Mouse (Mus musculus): ENCODE measurements around the gene Gm28230. TPM values are rescaled to one million over a fixed set of nuclear protein-coding genes. Genes with fewer than 3 reads are reported as not detected.

Gene Gm28230
- polyA plus RNA-seq, 1 experiment: not detected

DNA sequence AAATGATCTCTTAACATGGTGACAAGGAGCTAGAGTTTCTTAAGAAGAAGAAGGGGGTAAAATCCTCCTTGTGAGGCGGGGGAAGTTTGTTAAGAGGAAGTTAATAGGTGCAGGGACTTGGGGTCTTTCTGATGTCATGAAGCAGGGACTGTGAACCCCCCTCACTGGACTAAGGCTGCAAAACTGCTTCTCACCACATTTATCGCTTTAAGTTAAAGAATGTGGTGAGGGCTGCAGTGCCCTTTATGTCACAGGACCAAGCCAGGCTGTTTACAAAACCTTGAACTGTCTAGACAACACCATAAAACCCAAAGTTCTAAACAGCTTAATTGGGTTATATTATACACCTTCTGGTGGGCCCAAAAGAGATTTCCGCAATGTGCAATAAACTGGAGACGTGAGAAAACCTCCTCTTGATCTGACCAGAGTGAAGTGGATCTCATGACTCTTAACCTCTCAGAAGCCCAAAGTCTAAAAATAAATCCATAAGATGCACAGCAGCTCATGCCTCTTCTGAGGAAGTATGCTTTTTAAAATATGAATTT is 41.4 kb upstream of the Gm28230 start:
- no peaks in the 10 kb centered on the region for H3K79me3 ChIP-seq (ENCODE audit: low read depth)
- peaks cover 55% of the 10 kb centered on the region for H3K27me3 ChIP-seq (ENCODE audit: control insufficient read depth, insufficient read depth, insufficient read length)
- no peak overlapping the region for H3K4me3 ChIP-seq (ENCODE audit: insufficient read depth, poor library complexity, severe bottlenecking)
- H3K36me3 ChIP-seq (ENCODE audit: control insufficient read depth, insufficient read depth): no peaks in the 10 kb centered on the region
- H3ac ChIP-seq (ENCODE audit: control insufficient read depth, insufficient read length, low read depth): no peak overlapping the region
- TF ChIP-seq USF1 (IDR thresholded peaks at IDR 0.05; ENCODE audit: low read depth) (no peak), MYOG (IDR thresholded peaks at IDR 0.05; ENCODE audit: control insufficient read depth, extremely low read depth, insufficient read length) (no peak), MAX (IDR thresholded peaks at IDR 0.05) (no peak), FOSL1 (IDR thresholded peaks at IDR 0.05; ENCODE audit: insufficient read depth, low read length, poor library complexity, severe bottlenecking) (no peak)
- no peaks in the 10 kb centered on the region for H3K79me2 ChIP-seq (ENCODE audit: control insufficient read depth, insufficient read depth)

DNA sequence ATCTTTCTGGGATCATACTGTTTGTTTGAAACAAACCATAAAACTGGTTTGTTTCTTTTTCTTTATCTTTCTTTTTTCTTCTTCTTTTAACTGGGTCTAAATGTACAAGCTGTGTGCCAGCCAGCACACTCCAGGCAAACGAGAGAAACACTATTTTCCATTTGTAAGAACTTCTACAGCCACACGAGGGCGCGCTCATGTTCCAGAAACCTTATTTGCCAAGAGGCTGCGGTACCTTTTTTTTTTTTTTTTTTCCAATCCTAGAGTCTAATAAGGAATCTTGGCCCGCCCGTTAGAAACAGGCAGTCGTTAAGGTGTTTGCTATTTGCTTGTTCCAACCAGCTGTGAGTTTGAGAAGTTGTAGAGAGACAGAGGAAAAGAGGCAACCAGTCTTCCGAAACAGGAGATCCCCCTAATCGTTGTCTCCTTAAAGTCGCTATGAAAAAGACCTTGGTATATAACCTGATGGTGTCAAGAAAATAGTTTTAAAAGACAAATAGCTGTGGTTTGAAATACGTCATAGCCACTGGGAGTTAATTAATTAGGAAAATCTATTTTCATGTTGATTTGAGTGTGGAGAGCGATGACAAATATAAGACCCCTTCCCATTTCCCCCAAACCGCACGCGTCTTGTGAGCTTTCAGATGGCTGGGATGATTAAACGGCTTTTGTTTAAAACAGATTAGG is 40.1 kb upstream of the Gm28230 start:
- no peak overlapping the region for H3K4me3 ChIP-seq (ENCODE audit: insufficient read depth, poor library complexity, severe bottlenecking)
- H3K27me3 ChIP-seq (ENCODE audit: control insufficient read depth, insufficient read depth, insufficient read length): peaks cover 48% of the 10 kb centered on the region
- H3K79me2 ChIP-seq (ENCODE audit: control insufficient read depth, insufficient read depth): no peaks in the 10 kb centered on the region

DNA sequence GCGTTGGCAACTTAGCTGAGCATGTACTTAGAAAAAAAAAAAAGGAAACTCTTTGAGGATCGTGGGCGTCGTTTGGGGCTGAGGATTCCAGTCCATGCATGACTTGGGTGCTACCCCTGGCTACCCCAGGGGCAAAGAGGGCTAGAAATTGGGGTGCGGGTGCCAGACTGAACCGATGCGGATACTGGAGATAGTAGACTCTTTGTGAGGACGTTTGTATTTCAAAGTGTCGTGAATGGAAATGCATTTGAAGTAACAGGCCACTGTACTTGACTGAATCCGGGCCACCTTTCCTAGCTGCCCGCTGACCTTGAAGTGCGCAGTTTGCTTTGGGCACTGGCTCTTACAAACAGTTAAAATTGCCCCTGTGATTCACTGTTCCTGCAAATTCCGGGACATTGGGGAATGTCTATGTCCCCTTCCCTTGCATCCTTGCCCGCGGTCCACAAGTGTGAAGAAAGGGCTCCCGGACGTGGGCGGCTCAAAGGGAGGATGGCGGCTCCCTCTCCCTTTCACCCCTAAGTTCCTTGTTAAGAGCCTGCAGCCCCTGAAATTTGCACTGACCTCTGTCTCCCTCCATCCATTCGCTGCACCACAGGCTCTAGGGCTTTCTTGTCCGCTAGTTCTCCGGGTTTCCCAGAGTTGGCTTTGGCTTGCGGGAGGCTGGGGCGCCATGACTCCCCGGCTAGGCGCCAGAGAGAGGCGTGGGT is 39.4 kb upstream of the Gm28230 start:
- no peak overlapping the region for H3ac ChIP-seq (ENCODE audit: control insufficient read depth, insufficient read length, low read depth)
- TF ChIP-seq MYOD1 (IDR thresholded peaks at IDR 0.05; ENCODE audit: control insufficient read depth, insufficient read length, low read depth): no peak
- no peak for TF ChIP-seq USF1 (IDR thresholded peaks at IDR 0.05; ENCODE audit: low read depth)
- TF ChIP-seq MAX (IDR thresholded peaks at IDR 0.05): no peak
- no peak for TF ChIP-seq FOSL1 (IDR thresholded peaks at IDR 0.05; ENCODE audit: insufficient read depth, low read length, poor library complexity, severe bottlenecking)
- no peak for TF ChIP-seq MYOG (IDR thresholded peaks at IDR 0.05; ENCODE audit: control insufficient read depth, extremely low read depth, insufficient read length)
- no peak for TF ChIP-seq CTCF (IDR thresholded peaks at IDR 0.05; ENCODE audit: control insufficient read depth, insufficient read depth, insufficient read length)
- TF ChIP-seq CEBPB (IDR thresholded peaks at IDR 0.05; ENCODE audit: low read depth): no peak
- no peaks in the 10 kb centered on the region for H3K79me3 ChIP-seq (ENCODE audit: low read depth)
- H3K36me3 ChIP-seq (ENCODE audit: control insufficient read depth, insufficient read depth): no peaks in the 10 kb centered on the region
- H3K27me3 ChIP-seq (ENCODE audit: control insufficient read depth, insufficient read depth, insufficient read length): peaks cover 48% of the 10 kb centered on the region
- no peak overlapping the region for H3K4me3 ChIP-seq (ENCODE audit: insufficient read depth, poor library complexity, severe bottlenecking)
- no peaks in the 10 kb centered on the region for H3K79me2 ChIP-seq (ENCODE audit: control insufficient read depth, insufficient read depth)

More for the DNA sequence above, 40.1 kb upstream of the Gm28230 start:
- TF ChIP-seq MYOD1 (IDR thresholded peaks at IDR 0.05; ENCODE audit: control insufficient read depth, insufficient read length, low read depth) (no peak), CEBPB (IDR thresholded peaks at IDR 0.05; ENCODE audit: low read depth) (no peak), CTCF (IDR thresholded peaks at IDR 0.05; ENCODE audit: control insufficient read depth, insufficient read depth, insufficient read length) (no peak), FOSL1 (IDR thresholded peaks at IDR 0.05; ENCODE audit: insufficient read depth, low read length, poor library complexity, severe bottlenecking) (no peak), MAX (IDR thresholded peaks at IDR 0.05) (no peak), MYOG (IDR thresholded peaks at IDR 0.05; ENCODE audit: control insufficient read depth, extremely low read depth, insufficient read length) (no peak), USF1 (IDR thresholded peaks at IDR 0.05; ENCODE audit: low read depth) (no peak)
- Histone ChIP-seq H3K36me3 (ENCODE audit: control insufficient read depth, insufficient read depth) (no peaks in the 10 kb centered on the region), H3K79me3 (ENCODE audit: low read depth) (no peaks in the 10 kb centered on the region), H3ac (ENCODE audit: control insufficient read depth, insufficient read length, low read depth) (no peak overlapping the region)

DNA sequence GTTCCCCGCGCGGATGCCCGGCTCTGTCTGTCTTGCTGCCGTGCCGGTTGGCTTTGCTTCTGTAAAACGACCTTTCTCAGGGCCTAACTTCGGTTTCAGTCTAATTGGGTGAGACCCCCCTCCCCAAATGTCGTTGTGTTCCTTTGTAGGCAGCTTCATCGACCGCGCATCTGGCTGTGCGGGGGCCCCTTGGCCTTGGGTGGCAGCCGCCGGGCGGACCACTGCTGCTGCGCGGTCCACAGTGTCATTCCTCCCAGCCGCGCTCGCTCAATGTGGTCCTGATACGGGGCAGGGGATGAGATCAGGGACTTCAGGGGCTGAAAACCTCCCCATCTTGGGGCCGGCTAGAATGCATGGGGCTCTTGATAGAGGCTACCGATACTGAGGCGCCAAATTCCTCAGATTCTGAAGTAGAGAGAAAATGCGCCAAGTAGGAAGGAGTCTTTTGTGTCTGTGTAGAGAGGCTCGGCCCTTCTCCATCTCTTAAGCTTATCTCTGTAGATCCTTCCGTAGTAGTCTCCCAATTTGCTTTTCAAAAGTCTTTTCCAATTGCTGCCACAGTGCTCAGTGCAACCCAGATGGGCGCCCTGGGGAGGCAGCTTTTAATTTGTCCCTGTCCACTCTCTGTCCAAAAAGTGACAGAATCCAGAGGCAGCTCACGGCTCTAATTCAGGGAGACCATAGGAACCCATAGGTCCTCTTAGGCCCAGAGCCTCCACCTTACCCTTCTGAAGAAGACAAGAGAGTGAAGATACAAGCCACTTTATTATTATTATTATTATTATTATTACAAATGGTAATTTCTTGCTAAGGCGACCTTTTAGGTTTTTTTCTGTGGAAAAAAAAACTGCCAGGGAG is 38.6 kb upstream of the Gm28230 start:
- H3K79me2 ChIP-seq (ENCODE audit: control insufficient read depth, insufficient read depth): no peaks in the 10 kb centered on the region
- no peaks in the 10 kb centered on the region for H3K79me3 ChIP-seq (ENCODE audit: low read depth)
- peaks cover 51% of the 10 kb centered on the region for H3K27me3 ChIP-seq (ENCODE audit: control insufficient read depth, insufficient read depth, insufficient read length)
- no peaks in the 10 kb centered on the region for H3K36me3 ChIP-seq (ENCODE audit: control insufficient read depth, insufficient read depth)
- TF ChIP-seq MAX (IDR thresholded peaks at IDR 0.05) (no peak), MYOG (IDR thresholded peaks at IDR 0.05; ENCODE audit: control insufficient read depth, extremely low read depth, insufficient read length) (no peak), MYOD1 (IDR thresholded peaks at IDR 0.05; ENCODE audit: control insufficient read depth, insufficient read length, low read depth) (no peak), FOSL1 (IDR thresholded peaks at IDR 0.05; ENCODE audit: insufficient read depth, low read length, poor library complexity, severe bottlenecking) (no peak), CTCF (IDR thresholded peaks at IDR 0.05; ENCODE audit: control insufficient read depth, insufficient read depth, insufficient read length) (no peak), USF1 (IDR thresholded peaks at IDR 0.05; ENCODE audit: low read depth) (no peak), CEBPB (IDR thresholded peaks at IDR 0.05; ENCODE audit: low read depth) (no peak)
- H3ac ChIP-seq (ENCODE audit: control insufficient read depth, insufficient read length, low read depth): no peak overlapping the region
- H3K4me3 ChIP-seq (ENCODE audit: insufficient read depth, poor library complexity, severe bottlenecking): no peak overlapping the region

DNA sequence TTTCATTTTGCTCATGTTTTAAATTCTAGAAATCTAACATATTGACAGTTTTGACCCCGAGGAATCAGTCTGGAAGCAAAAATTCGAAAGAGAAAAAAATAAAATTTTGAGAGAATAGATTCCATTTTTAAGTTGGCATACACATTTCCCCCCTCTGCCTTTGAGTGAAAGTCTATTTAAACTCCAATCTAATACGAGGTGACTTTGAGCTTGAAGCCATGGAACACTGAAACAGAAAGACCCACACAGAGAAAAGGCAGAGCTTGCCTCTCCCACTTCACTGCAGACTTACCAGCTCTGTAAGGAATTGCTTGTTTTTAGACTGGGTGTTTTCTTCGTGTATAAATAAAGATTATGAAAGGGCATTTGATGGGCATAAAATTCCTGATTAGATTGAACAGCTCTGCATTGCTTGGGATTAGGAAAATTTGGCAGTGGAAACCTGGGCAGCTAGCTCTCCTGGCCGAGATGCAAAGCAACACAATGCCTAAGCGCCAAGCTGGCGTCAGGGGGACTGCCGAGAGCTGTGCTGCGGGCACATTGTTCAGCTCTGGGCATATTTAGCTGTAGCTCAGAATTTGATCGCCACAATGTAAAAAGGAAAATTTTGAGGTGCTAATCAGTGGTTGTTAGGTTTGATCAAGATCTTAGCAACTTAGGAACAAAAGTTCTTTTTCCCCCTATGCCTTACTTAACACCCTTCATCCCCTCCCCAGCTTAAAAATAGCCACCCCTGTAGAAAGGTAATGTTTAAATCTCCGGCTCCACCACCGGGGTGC is 37.5 kb upstream of the Gm28230 start:
- Histone ChIP-seq H3K79me3 (ENCODE audit: low read depth) (no peaks in the 10 kb centered on the region), H3ac (ENCODE audit: control insufficient read depth, insufficient read length, low read depth) (no peak overlapping the region), H3K36me3 (ENCODE audit: control insufficient read depth, insufficient read depth) (no peaks in the 10 kb centered on the region), H3K79me2 (ENCODE audit: control insufficient read depth, insufficient read depth) (no peaks in the 10 kb centered on the region), H3K4me3 (ENCODE audit: insufficient read depth, poor library complexity, severe bottlenecking) (no peak overlapping the region), H3K27me3 (ENCODE audit: control insufficient read depth, insufficient read depth, insufficient read length) (peaks cover 62% of the 10 kb centered on the region)
- TF ChIP-seq USF1 (IDR thresholded peaks at IDR 0.05; ENCODE audit: low read depth) (no peak), MYOD1 (IDR thresholded peaks at IDR 0.05; ENCODE audit: control insufficient read depth, insufficient read length, low read depth) (no peak), FOSL1 (IDR thresholded peaks at IDR 0.05; ENCODE audit: insufficient read depth, low read length, poor library complexity, severe bottlenecking) (no peak), CEBPB (IDR thresholded peaks at IDR 0.05; ENCODE audit: low read depth) (no peak), MYOG (IDR thresholded peaks at IDR 0.05; ENCODE audit: control insufficient read depth, extremely low read depth, insufficient read length) (no peak), MAX (IDR thresholded peaks at IDR 0.05) (no peak), CTCF (IDR thresholded peaks at IDR 0.05; ENCODE audit: control insufficient read depth, insufficient read depth, insufficient read length) (no peak)
